Mouse (Mus musculus): ENCODE results near the gene Adarb2. TPM values are rescaled to one million over a fixed set of nuclear protein-coding genes. Genes with fewer than 3 reads are reported as not detected.

Gene Adarb2
- polyA plus RNA-seq, 1 experiment from 2014 or later: 5.5 TPM

DNA sequence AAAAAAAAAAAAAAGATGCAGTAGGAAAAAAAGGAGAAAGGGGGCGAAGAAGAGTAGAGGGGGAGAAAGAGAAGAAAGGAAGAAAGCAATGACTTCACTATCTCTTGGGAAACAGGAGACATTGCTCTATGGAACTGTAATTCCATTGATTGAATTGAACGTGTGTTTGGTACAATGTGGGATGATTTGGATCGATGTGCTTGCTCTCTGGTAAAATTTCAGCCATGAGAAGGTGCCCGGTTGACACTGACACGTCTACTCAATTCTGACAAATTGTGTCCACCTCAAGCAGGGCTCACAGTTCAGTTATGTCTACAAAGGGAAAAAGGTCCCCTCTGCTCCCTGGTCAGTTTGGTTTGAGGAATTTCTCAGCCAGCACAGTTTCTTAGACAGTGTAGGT lies 495.8 kb downstream of the Adarb2 start:
- H3K4me2 ChIP-seq (ENCODE audit: low read depth, low read length, severe bottlenecking): no peak overlapping the region
- H3K9ac ChIP-seq (ENCODE audit: low read length): no peak overlapping the region
- no peaks in the 10 kb centered on the region for H3K27me3 ChIP-seq (ENCODE audit: control insufficient read depth, insufficient read depth, low read length)
- ATAC-seq (replicated peaks; ENCODE audit: low FRiP score) (no peak), DNase-seq (ENCODE audit: low spot score) (no peak)
- no peaks in the 10 kb centered on the region for H3K4me1 ChIP-seq (replicated peaks; ENCODE audit: control insufficient read depth, insufficient read depth, low read length)
- no peaks in the 10 kb centered on the region for H3K36me3 ChIP-seq (ENCODE audit: control insufficient read depth, insufficient read depth, low read length)
- no peaks in the 10 kb centered on the region for H3K9me3 ChIP-seq (ENCODE audit: control insufficient read depth, low read length)
- H3K4me3 ChIP-seq (ENCODE audit: low read depth, low read length): no peak overlapping the region
- WGBS: 92% methylated on average over 5 of the region's 5 CpGs
- no peak overlapping the region for H3K27ac ChIP-seq (ENCODE audit: low read depth, low read length)

DNA sequence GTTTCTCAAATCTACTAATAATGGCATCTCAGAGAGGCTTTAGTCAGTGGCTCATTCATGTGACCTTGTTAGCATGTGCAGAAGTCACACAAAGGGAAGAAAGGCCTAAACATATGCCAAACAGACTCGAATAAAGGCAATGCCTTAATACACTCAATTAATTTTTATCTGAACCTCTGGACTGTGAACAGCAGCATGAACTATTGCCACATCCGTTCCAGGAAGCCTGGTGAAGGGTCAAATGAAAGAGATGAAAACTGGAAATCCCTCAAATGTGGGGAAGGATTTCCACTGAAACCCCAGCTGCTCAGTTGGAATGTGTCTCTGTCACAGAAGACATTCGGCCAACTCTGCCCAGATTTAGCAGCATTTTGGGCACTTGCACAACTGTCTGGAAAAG lies 497.2 kb downstream of the Adarb2 start:
- WGBS: 64% methylated on average over 3 of the region's 3 CpGs

DNA sequence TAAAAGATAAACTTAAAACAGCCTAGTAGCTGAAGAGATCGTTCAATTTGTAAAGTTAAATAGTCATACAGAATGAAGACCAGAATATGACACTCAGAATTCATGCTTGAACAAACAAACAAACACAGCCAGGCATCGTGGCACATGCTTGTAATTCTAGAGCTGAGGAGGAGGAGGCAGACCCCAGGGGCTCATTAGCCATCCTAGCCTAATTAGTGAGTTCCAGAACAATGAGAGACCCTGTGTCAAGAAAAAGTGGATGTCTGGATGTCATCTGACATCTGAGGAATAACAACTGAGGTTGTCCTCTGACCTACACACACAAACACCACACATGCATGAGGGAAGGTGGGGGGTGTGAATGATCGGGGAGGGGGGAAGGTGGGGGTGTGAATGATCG lies 498.3 kb downstream of the Adarb2 start:
- ATAC-seq (replicated peaks; ENCODE audit: low FRiP score) (peak; percentile 37; the same call in 1 of the 2 replicates), DNase-seq (ENCODE audit: low spot score) (no peak)
- WGBS: 59% methylated on average over 4 of the region's 4 CpGs
- H3K9ac ChIP-seq (ENCODE audit: low read length): no peak overlapping the region
- no peak overlapping the region for H3K4me2 ChIP-seq (ENCODE audit: low read depth, low read length, severe bottlenecking)
- H3K36me3 ChIP-seq (ENCODE audit: control insufficient read depth, insufficient read depth, low read length): no peaks in the 10 kb centered on the region
- H3K4me3 ChIP-seq (ENCODE audit: low read depth, low read length): no peak overlapping the region
- H3K27ac ChIP-seq (ENCODE audit: low read depth, low read length): no peak overlapping the region
- H3K27me3 ChIP-seq (ENCODE audit: control insufficient read depth, insufficient read depth, low read length): no peaks in the 10 kb centered on the region
- H3K4me1 ChIP-seq (replicated peaks; ENCODE audit: control insufficient read depth, insufficient read depth, low read length): no peaks in the 10 kb centered on the region
- H3K9me3 ChIP-seq (ENCODE audit: control insufficient read depth, low read length): no peaks in the 10 kb centered on the region

More for the DNA sequence above, 497.2 kb downstream of the Adarb2 start:
- Histone ChIP-seq H3K27ac (ENCODE audit: low read depth, low read length) (no peak overlapping the region), H3K4me3 (ENCODE audit: low read depth, low read length) (no peak overlapping the region), H3K4me2 (ENCODE audit: low read depth, low read length, severe bottlenecking) (no peak overlapping the region), H3K36me3 (ENCODE audit: control insufficient read depth, insufficient read depth, low read length) (no peaks in the 10 kb centered on the region), H3K4me1 (replicated peaks; ENCODE audit: control insufficient read depth, insufficient read depth, low read length) (no peaks in the 10 kb centered on the region), H3K9me3 (ENCODE audit: control insufficient read depth, low read length) (no peaks in the 10 kb centered on the region), H3K9ac (ENCODE audit: low read length) (no peak overlapping the region), H3K27me3 (ENCODE audit: control insufficient read depth, insufficient read depth, low read length) (no peaks in the 10 kb centered on the region)
- DNase-seq (ENCODE audit: low spot score) (no peak), ATAC-seq (replicated peaks; ENCODE audit: low FRiP score) (no peak)

DNA sequence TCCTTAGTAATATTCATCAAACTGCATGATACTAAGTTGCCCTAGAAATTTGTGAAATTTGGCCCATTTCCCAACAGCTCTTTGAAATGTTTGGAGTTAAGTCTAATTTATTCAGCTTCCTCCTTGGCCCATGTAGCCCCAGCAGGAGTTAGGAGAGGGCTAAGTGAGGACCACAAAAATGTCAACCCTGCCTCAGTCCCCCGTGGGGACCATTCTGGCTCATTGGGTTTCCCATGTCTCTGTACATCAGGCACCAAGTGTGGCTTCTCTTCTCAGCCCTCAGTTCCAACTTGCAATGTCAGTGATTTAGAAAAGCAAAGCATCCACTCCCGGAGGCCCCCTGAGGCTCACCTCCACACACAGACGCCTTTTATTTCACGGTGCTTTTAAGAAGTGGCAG lies 502.6 kb downstream of the Adarb2 start:
- Histone ChIP-seq H3K9ac (ENCODE audit: low read length) (no peak overlapping the region), H3K4me3 (ENCODE audit: low read depth, low read length) (no peak overlapping the region), H3K27me3 (ENCODE audit: control insufficient read depth, insufficient read depth, low read length) (no peaks in the 10 kb centered on the region), H3K36me3 (ENCODE audit: control insufficient read depth, insufficient read depth, low read length) (no peaks in the 10 kb centered on the region), H3K9me3 (ENCODE audit: control insufficient read depth, low read length) (no peaks in the 10 kb centered on the region), H3K4me1 (replicated peaks; ENCODE audit: control insufficient read depth, insufficient read depth, low read length) (no peaks in the 10 kb centered on the region), H3K4me2 (ENCODE audit: low read depth, low read length, severe bottlenecking) (no peak overlapping the region), H3K27ac (ENCODE audit: low read depth, low read length) (no peak overlapping the region)
- 59% methylated on average over 4 of the region's 4 CpGs for WGBS
- ATAC-seq (replicated peaks; ENCODE audit: low FRiP score) (no peak), DNase-seq (ENCODE audit: low spot score) (no peak)

DNA sequence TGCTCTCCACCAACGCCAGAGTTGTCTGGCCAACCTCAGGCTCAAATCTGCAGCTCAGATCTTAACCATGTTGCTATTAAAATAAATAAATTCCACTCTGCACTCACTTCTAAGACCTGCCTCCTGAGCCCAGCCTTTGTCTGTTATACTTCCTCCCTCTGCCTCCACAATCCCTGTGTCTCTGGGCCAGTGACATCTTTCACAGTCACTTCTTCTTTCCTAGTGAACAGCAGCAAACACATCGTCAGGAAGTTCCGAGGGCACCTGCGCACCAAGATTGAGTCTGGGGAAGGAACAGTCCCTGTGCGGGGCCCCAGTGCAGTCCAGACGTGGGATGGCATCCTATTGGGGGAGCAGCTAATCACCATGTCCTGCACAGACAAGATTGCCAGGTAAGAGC lies 510.7 kb downstream of the Adarb2 start:
- WGBS: 85% methylated on average over 6 of the region's 6 CpGs

DNA sequence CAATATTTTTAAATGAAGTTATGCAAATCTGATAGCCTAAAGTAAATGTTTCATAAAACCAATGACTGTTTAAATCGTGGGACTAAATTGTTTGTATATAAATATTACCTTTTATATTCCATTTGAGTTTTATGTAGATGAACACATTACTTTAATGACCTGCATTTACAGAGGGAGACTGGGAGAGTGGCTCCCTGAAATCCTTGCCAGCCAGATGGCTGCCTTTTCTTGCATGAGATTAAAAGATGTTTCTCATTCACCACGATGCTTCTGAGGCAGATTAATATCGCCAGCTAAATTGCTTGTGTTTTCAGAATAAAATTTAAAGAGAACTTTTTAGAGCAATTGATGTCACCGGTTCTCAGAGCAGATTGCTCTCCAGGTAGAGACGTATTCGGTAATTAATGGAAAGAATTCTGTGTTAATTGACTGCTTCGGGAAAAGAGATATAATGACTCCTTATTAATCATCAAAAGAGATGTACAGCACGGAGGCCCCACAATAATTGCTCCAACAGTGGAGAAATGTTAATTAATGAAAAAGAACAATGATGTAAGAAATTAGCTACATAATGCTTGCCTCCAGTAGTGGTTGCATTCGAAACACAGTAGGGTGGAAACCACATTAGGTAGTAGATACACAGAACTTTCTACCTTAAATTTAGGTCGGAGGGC lies 527.4 kb downstream of the Adarb2 start:
- H3K9ac ChIP-seq (ENCODE audit: low read length): no peak overlapping the region
- H3K4me1 ChIP-seq (replicated peaks; ENCODE audit: control insufficient read depth, insufficient read depth, low read length): no peaks in the 10 kb centered on the region
- no peaks in the 10 kb centered on the region for H3K9me3 ChIP-seq (ENCODE audit: control insufficient read depth, low read length)
- H3K27ac ChIP-seq (ENCODE audit: low read depth, low read length): no peak overlapping the region
- no peak for DNase-seq (ENCODE audit: low spot score)
- H3K27me3 ChIP-seq (ENCODE audit: control insufficient read depth, insufficient read depth, low read length): no peaks in the 10 kb centered on the region
- no peaks in the 10 kb centered on the region for H3K36me3 ChIP-seq (ENCODE audit: control insufficient read depth, insufficient read depth, low read length)
- 71% methylated on average over 10 of the region's 10 CpGs for WGBS
- ATAC-seq (replicated peaks; ENCODE audit: low FRiP score): 0 out of 2 replicates have a peak, but pooled peaks have one; percentile 10
- H3K4me3 ChIP-seq (ENCODE audit: low read depth, low read length): no peak overlapping the region
- no peak overlapping the region for H3K4me2 ChIP-seq (ENCODE audit: low read depth, low read length, severe bottlenecking)

More for the DNA sequence above, 510.7 kb downstream of the Adarb2 start:
- Histone ChIP-seq H3K4me1 (replicated peaks; ENCODE audit: control insufficient read depth, insufficient read depth, low read length) (no peaks in the 10 kb centered on the region), H3K4me3 (ENCODE audit: low read depth, low read length) (no peak overlapping the region), H3K27me3 (ENCODE audit: control insufficient read depth, insufficient read depth, low read length) (no peaks in the 10 kb centered on the region), H3K36me3 (ENCODE audit: control insufficient read depth, insufficient read depth, low read length) (no peaks in the 10 kb centered on the region), H3K9me3 (ENCODE audit: control insufficient read depth, low read length) (no peaks in the 10 kb centered on the region), H3K4me2 (ENCODE audit: low read depth, low read length, severe bottlenecking) (no peak overlapping the region), H3K9ac (ENCODE audit: low read length) (no peak overlapping the region), H3K27ac (ENCODE audit: low read depth, low read length) (no peak overlapping the region)
- DNase-seq (ENCODE audit: low spot score): no peak
- no peak for ATAC-seq (replicated peaks; ENCODE audit: low FRiP score)

DNA sequence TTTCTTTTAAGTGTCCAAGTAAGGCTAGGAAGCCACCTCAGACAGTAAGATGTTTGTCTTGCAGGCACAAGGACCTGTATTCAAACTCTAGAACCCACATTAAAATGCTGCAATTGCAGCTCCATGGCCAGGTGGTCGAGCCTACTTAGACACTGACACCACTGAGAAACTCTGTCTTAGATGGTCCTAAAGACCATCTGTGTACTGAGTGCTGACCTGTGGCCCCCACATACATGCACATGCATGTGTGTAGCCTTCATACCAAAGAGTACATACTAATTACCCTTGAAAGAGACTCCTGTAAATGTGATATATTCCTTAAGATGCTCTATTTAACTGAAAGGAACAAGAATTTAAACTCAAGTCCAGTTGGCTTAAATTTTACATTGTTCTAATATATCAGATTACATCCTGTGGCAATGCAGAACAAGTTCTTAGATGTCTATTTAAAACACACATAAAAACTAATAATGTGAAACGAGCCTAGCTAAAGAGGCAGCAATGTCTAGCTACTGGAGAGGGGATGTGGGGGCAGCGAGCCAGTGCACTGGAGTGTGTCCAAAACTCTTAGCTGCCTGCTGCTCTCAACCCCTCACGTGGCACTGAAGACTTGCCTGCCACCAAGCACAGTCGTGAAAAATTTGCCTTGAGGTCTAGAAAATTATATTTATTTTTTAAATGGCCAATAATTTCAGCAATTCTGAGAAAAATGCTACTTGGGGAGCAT lies 534.6 kb downstream of the Adarb2 start:
- Histone ChIP-seq H3K9ac (ENCODE audit: low read length) (no peak overlapping the region), H3K9me3 (ENCODE audit: control insufficient read depth, low read length) (no peaks in the 10 kb centered on the region), H3K36me3 (ENCODE audit: control insufficient read depth, insufficient read depth, low read length) (no peaks in the 10 kb centered on the region), H3K4me3 (ENCODE audit: low read depth, low read length) (no peak overlapping the region), H3K4me2 (ENCODE audit: low read depth, low read length, severe bottlenecking) (no peak overlapping the region), H3K27me3 (ENCODE audit: control insufficient read depth, insufficient read depth, low read length) (no peaks in the 10 kb centered on the region), H3K27ac (ENCODE audit: low read depth, low read length) (no peak overlapping the region), H3K4me1 (replicated peaks; ENCODE audit: control insufficient read depth, insufficient read depth, low read length) (no peaks in the 10 kb centered on the region)
- no peak for DNase-seq (ENCODE audit: low spot score)
- WGBS: 77% methylated on average over 5 of the region's 5 CpGs
- no peak for ATAC-seq (replicated peaks; ENCODE audit: low FRiP score)

DNA sequence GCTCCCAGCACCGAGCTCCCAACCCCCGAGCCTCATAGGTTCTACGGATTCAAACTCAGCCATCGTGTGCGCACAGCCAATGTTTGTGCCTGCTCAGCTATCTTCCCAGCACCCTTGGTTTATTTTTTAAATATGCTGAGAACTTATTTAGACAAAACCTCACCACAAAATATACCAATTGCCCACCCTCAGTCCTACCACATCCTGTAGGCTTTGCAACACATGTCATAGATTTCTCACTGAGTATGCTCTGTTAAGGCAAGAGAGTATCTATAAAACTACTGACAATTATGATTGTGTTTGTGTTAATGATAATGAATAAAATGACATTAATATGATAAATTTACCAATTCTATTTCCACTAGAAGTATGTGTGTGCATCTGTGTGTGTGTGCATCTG lies 540.1 kb downstream of the Adarb2 start:
- no peak overlapping the region for H3K4me2 ChIP-seq (ENCODE audit: low read depth, low read length, severe bottlenecking)

DNA sequence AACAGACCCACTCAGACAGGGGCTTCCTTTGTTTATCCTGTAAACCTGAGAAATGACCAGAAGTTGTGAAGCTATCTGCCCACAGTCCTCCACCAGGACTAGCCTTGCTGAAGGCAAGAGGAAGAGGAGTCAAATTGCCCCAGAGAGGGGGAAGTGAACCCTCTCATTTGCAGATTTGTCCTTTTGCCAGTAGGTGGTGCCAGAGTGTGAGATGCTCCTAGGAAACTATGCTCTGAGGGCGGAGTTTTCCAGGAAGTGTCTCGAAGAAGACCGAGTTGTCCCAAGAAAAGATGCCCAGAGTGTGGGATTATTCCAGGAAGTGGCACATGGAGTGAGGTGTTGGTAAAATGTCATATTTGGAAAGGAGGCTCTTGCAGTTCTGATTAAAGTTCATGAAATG lies 541.9 kb downstream of the Adarb2 start:
- H3K9ac ChIP-seq (ENCODE audit: low read length): no peak overlapping the region
- H3K36me3 ChIP-seq (ENCODE audit: control insufficient read depth, insufficient read depth, low read length): no peaks in the 10 kb centered on the region
- ATAC-seq (replicated peaks; ENCODE audit: low FRiP score) (peak; percentile 33; the same call in 1 of the 2 replicates), DNase-seq (ENCODE audit: low spot score) (no peak)
- WGBS: 59% methylated on average over 3 of the region's 3 CpGs
- H3K27me3 ChIP-seq (ENCODE audit: control insufficient read depth, insufficient read depth, low read length): no peaks in the 10 kb centered on the region
- no peak overlapping the region for H3K4me3 ChIP-seq (ENCODE audit: low read depth, low read length)
- no peaks in the 10 kb centered on the region for H3K4me1 ChIP-seq (replicated peaks; ENCODE audit: control insufficient read depth, insufficient read depth, low read length)
- no peaks in the 10 kb centered on the region for H3K9me3 ChIP-seq (ENCODE audit: control insufficient read depth, low read length)
- H3K27ac ChIP-seq (ENCODE audit: low read depth, low read length): no peak overlapping the region
- H3K4me2 ChIP-seq (ENCODE audit: low read depth, low read length, severe bottlenecking): no peak overlapping the region

More for the DNA sequence above, 540.1 kb downstream of the Adarb2 start:
- Histone ChIP-seq H3K4me1 (replicated peaks; ENCODE audit: control insufficient read depth, insufficient read depth, low read length) (no peaks in the 10 kb centered on the region), H3K9me3 (ENCODE audit: control insufficient read depth, low read length) (no peaks in the 10 kb centered on the region), H3K36me3 (ENCODE audit: control insufficient read depth, insufficient read depth, low read length) (no peaks in the 10 kb centered on the region), H3K27ac (ENCODE audit: low read depth, low read length) (no peak overlapping the region), H3K27me3 (ENCODE audit: control insufficient read depth, insufficient read depth, low read length) (no peaks in the 10 kb centered on the region), H3K9ac (ENCODE audit: low read length) (no peak overlapping the region), H3K4me3 (ENCODE audit: low read depth, low read length) (no peak overlapping the region)
- ATAC-seq (replicated peaks; ENCODE audit: low FRiP score) (no peak), DNase-seq (ENCODE audit: low spot score) (no peak)
- WGBS: 94% methylated on average over 5 of the region's 5 CpGs

Measured in forebrain, embryonic 11.5 days (tissue).